Mouse (Mus musculus): Measurements from ENCODE around the gene Osm. TPM values are rescaled to one million over a fixed set of nuclear protein-coding genes. Genes with fewer than 3 reads are reported as not detected.

Osm gene
- polyA plus RNA-seq, 1 experiment, result 0.52 TPM

DNA sequence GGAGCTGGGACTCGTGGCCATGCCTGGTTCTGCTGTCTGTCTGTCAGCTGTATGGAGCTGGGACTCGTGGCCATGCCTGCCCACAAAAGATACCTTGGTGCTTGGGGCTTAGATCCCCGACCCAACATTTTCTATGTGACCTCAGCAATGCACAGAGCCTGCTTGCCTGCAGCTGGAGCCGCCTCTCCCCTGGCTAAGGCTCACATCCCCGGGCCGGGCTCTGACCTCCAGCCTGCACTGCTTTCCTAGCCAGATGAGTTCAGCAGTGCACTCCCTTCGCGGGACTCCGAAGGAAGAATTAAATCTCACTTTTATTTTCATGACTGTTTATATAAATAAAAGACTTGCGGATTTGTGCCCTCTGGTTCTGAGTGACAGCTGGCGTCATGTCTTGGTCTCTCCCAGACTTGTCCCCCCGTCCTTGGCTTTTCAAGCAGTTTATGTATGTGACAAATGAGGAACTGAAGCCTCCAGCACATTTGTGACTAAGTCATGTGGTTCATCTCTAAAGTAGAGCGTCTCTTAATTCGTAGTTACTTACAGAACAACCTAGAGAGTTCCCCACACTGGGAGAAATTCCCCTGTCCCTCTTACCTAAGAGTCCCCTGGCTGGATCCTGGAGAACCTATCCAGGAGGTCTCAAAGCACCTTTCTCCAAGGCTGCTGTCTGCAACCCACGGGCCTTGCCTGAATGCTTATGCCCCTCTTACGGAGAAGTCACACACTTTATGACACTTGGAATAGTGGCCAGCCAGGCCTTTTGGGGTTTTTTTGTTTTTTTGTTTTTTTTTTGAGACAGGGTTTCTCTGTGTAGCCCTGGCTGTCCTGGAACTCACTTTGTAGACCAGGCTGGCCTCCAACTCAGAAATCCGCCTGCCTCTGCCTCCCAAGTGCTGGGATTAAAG is 13.9 kb upstream of the Osm start:
- Histone ChIP-seq H3K27ac (ENCODE audit: insufficient read depth, low read length) (no peak overlapping the region), H3K4me3 (ENCODE audit: low read depth, low read length) (no peak overlapping the region), H3K36me3 (ENCODE audit: control insufficient read depth, insufficient read depth, low read length, poor library complexity, severe bottlenecking) (no peaks in the 10 kb centered on the region), H3K4me1 (ENCODE audit: control insufficient read depth, insufficient read depth, low read length) (peaks cover 2% of the 10 kb centered on the region), H3K27me3 (ENCODE audit: control insufficient read depth, insufficient read depth, low read length, poor library complexity, severe bottlenecking) (no peaks in the 10 kb centered on the region), H3K9ac (ENCODE audit: low read depth, poor library complexity, severe bottlenecking) (no peak overlapping the region), H3K9me3 (replicated peaks; ENCODE audit: control insufficient read depth, insufficient read depth, low read length, poor library complexity, severe bottlenecking) (no peaks in the 10 kb centered on the region)
- TF ChIP-seq EP300 (IDR thresholded peaks at IDR 0.05; ENCODE audit: insufficient read depth, low read depth, low read length) (no peak), POLR2A (IDR thresholded peaks at IDR 0.05; ENCODE audit: insufficient read depth, low read length) (no peak), CTCF (IDR thresholded peaks at IDR 0.05; ENCODE audit: low read depth, low read length) (no peak)

DNA sequence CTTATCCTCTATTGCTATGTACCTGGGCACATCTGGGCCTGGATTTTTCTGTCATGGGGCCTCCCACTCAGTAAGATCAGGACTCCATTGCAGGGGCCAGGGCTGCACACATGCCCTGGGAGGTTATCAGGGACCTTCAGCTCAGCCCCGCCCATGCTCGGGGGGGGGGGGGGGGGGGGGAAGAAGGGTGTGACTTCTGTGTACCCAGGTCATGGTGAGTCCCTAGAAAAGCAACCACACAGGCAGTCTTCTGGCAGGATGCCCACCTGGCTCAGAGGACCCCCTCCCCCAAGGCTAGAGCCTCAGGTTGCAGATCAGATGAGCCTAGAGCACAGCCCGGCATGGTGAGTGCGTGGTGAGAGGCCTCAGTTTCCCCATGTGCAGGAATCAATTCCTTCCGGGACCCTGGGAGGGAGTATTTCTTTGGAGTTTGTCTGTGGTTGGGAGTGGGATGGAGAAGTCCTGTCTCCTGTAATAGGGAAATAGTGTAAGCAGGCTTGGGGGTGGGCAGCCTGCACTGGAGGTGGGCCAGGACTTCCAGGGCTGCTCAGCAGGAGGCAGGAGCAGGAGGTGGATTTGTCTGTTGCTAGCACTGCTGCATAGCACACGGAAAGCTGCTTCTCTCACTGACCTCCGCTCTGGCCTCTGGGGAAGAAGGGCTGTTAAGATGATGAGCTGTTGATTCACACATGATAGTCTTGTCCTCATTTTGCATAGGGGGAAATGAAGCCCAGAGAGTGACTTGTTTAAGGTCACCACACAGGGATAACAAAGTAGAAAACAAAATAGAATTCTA is 12.6 kb upstream of the Osm start:
- H3K36me3 ChIP-seq (ENCODE audit: control insufficient read depth, insufficient read depth, low read length, poor library complexity, severe bottlenecking), result no peaks in the 10 kb centered on the region
- H3K4me3 ChIP-seq (ENCODE audit: low read depth, low read length), result no peak overlapping the region
- no peak overlapping the region for H3K9ac ChIP-seq (ENCODE audit: low read depth, poor library complexity, severe bottlenecking)
- peaks cover 2% of the 10 kb centered on the region for H3K4me1 ChIP-seq (ENCODE audit: control insufficient read depth, insufficient read depth, low read length)
- H3K27me3 ChIP-seq (ENCODE audit: control insufficient read depth, insufficient read depth, low read length, poor library complexity, severe bottlenecking), result no peaks in the 10 kb centered on the region
- H3K27ac ChIP-seq (ENCODE audit: insufficient read depth, low read length), result no peak overlapping the region
- TF ChIP-seq POLR2A (IDR thresholded peaks at IDR 0.05; ENCODE audit: insufficient read depth, low read length) (no peak), CTCF (IDR thresholded peaks at IDR 0.05; ENCODE audit: low read depth, low read length) (no peak), EP300 (IDR thresholded peaks at IDR 0.05; ENCODE audit: insufficient read depth, low read depth, low read length) (no peak)
- H3K9me3 ChIP-seq (replicated peaks; ENCODE audit: control insufficient read depth, insufficient read depth, low read length, poor library complexity, severe bottlenecking), result no peaks in the 10 kb centered on the region

DNA sequence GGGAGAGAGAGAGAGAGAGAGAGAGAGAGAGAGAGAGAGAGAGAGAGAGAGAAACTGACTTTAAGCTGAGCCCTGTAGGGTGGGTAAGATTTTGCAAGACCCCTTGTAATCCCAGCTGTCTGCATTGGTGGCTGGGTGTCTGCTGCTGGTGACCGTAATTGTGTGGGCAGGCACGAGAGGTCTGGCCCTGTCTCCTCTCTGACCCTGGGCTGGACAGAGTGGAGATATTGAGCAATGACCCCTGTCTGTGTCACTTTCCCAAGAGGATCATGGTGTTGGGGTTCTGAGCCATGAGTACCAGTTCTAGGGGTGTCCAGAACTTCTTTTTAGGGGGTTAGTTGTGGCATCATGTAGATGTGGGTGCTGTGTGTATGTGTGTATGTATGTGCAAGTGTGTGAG is 12.0 kb upstream of the Osm start:
- peaks cover 2% of the 10 kb centered on the region for H3K4me1 ChIP-seq (ENCODE audit: control insufficient read depth, insufficient read depth, low read length)
- no peak overlapping the region for H3K9ac ChIP-seq (ENCODE audit: low read depth, poor library complexity, severe bottlenecking)
- TF ChIP-seq EP300 (IDR thresholded peaks at IDR 0.05; ENCODE audit: insufficient read depth, low read depth, low read length), result no peak
- no peak for TF ChIP-seq POLR2A (IDR thresholded peaks at IDR 0.05; ENCODE audit: insufficient read depth, low read length)
- TF ChIP-seq CTCF (IDR thresholded peaks at IDR 0.05; ENCODE audit: low read depth, low read length), result no peak
- H3K36me3 ChIP-seq (ENCODE audit: control insufficient read depth, insufficient read depth, low read length, poor library complexity, severe bottlenecking), result no peaks in the 10 kb centered on the region
- H3K27me3 ChIP-seq (ENCODE audit: control insufficient read depth, insufficient read depth, low read length, poor library complexity, severe bottlenecking), result no peaks in the 10 kb centered on the region
- H3K9me3 ChIP-seq (replicated peaks; ENCODE audit: control insufficient read depth, insufficient read depth, low read length, poor library complexity, severe bottlenecking), result no peaks in the 10 kb centered on the region
- no peak overlapping the region for H3K27ac ChIP-seq (ENCODE audit: insufficient read depth, low read length)
- no peak overlapping the region for H3K4me3 ChIP-seq (ENCODE audit: low read depth, low read length)

DNA sequence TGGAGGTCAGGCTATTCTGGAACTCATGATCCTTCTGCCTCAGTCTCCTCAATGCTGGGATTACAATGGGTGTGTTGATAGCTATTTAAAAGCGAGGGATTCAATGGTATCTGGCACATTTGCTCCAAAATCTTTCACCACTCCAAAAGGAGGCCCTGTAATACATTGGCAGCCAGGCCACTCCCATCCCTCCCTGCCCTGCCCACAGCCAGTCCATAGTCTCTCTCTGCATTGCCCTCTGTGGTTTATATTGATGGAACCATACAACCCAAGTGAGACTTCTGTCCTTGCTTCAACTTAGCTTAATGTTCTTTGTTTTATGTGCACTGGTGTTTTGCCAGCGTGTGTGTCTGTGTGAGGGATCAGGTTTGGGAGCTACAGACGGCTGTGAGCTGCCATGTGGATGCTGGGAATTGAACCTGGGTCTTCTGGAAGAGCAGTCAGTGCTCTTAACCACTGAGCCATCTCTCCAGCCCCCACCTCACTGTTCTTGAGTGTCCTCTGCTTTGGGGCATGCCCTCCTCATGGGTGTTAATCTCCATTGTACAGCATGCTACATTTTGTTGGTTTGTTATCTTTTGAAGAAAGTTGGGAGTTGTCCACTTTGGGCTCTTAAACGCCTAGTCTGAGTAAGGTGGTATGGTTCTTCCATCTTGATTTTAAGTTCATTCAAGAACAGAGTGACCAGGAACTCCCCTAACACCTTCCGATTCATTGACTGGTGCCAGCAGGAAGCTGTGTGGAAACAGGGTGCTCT is 9.5 kb upstream of the Osm start:
- H3K9ac ChIP-seq (ENCODE audit: low read depth, poor library complexity, severe bottlenecking), result no peak overlapping the region
- TF ChIP-seq POLR2A (IDR thresholded peaks at IDR 0.05; ENCODE audit: insufficient read depth, low read length) (no peak), EP300 (IDR thresholded peaks at IDR 0.05; ENCODE audit: insufficient read depth, low read depth, low read length) (no peak)
- no peak overlapping the region for H3K27ac ChIP-seq (ENCODE audit: insufficient read depth, low read length)
- H3K4me1 ChIP-seq (ENCODE audit: control insufficient read depth, insufficient read depth, low read length), result peaks cover 4% of the 10 kb centered on the region
- H3K36me3 ChIP-seq (ENCODE audit: control insufficient read depth, insufficient read depth, low read length, poor library complexity, severe bottlenecking), result no peaks in the 10 kb centered on the region
- H3K9me3 ChIP-seq (replicated peaks; ENCODE audit: control insufficient read depth, insufficient read depth, low read length, poor library complexity, severe bottlenecking), result no peaks in the 10 kb centered on the region
- no peak overlapping the region for H3K4me3 ChIP-seq (ENCODE audit: low read depth, low read length)
- no peaks in the 10 kb centered on the region for H3K27me3 ChIP-seq (ENCODE audit: control insufficient read depth, insufficient read depth, low read length, poor library complexity, severe bottlenecking)

DNA sequence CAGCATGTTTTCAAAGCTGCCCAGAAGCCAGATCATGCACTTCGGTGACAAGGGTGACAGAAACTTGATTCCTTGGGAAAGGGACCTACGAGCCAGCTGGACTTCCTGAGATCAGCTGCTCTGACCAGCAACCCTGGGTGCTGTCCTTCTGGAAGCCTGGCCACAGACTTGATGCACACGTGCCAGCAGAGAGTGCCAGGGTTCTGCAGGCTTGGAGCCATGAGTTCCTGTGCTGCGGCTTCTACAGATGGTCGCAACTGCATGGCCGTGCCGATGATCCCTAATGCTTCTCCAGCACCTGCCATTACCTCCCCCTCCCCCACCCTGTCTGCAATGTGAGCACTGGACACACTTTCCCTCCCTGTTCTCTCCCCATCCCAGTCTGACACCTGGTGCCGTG is 7.8 kb upstream of the Osm start:
- no peaks in the 10 kb centered on the region for H3K27me3 ChIP-seq (ENCODE audit: control insufficient read depth, insufficient read depth, low read length, poor library complexity, severe bottlenecking)
- H3K27ac ChIP-seq (ENCODE audit: insufficient read depth, low read length), result no peak overlapping the region
- H3K4me1 ChIP-seq (ENCODE audit: control insufficient read depth, insufficient read depth, low read length), result peaks cover 3% of the 10 kb centered on the region
- H3K9ac ChIP-seq (ENCODE audit: low read depth, poor library complexity, severe bottlenecking), result no peak overlapping the region
- TF ChIP-seq CTCF (IDR thresholded peaks at IDR 0.05; ENCODE audit: low read depth, low read length) (no peak), POLR2A (IDR thresholded peaks at IDR 0.05; ENCODE audit: insufficient read depth, low read length) (no peak), EP300 (IDR thresholded peaks at IDR 0.05; ENCODE audit: insufficient read depth, low read depth, low read length) (no peak)
- H3K4me3 ChIP-seq (ENCODE audit: low read depth, low read length), result no peak overlapping the region
- no peaks in the 10 kb centered on the region for H3K36me3 ChIP-seq (ENCODE audit: control insufficient read depth, insufficient read depth, low read length, poor library complexity, severe bottlenecking)
- H3K9me3 ChIP-seq (replicated peaks; ENCODE audit: control insufficient read depth, insufficient read depth, low read length, poor library complexity, severe bottlenecking), result no peaks in the 10 kb centered on the region

Measured in ES-Bruce4 (cell line).